Mouse (Mus musculus) adipose tissue, adult 10 weeks (tissue): ENCODE data around the gene Top2a. TPM values are rescaled to one million over a fixed set of nuclear protein-coding genes. Genes with fewer than 3 reads are reported as not detected.

Experiments used
- polyA plus RNA-seq: library from polyadenylated mRNA; stranded (reverse); fragments of 350-450 nt; fragmentation: Illumina TruSeq; extraction: RNeasy Lipid Tissue Mini Kit (QIAGEN cat#74804); gene quantifications from one replicate; pipeline ENCODE4 v1.2.3, GENCODE M21; 2014; ENCODE audit warnings: low read depth, low replicate concordance

Top2a gene
- polyA plus RNA-seq = 5.5 TPM

DNA sequence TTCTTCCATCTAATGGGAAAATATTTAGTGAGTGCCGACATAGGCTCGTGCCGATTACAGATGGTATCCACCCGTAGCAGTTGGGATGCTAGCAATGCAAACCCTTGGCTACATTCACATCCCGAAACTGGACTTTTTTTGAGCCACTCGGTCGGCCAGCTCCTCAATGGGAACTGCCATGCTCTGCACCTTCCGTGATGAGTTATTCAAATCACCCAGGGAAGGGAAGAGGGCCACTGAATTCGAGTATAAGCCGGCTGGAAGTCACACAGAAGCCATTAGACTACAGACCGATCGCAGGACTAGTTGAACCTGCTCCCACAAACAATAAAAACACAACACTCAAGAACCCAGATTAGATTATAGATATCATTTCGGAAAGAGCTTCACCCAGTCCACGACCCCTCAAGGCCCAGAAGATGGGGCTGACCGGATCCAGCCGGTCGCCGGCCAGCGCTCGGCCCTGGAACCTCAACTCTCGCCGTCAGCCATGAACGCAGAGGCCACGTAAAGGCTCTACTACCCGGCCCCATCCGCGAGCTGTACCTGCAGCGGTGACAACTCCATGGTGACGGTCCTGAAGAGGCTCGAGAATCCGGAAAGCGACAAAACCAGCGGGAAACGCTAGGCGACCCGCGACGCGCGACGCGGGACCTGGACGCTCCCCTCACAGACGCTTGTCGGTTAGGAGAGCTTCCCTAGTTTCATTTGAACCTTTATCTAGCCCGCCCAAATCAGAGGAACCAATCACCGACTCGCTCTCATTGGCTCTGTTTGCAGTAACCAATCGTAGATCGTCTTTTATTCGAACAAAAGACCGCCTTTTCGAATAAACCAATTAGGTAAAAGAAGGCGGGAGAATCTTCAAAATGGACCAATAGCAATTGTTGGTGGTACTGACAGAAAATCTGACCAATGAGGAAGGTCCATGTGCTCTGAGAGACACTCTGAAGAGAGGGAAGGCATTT lies at the start of gene Top2a:
Gene Top2a, minus strand, starts transcription at position 690 of the 968 bp plus-strand sequence.

DNA sequence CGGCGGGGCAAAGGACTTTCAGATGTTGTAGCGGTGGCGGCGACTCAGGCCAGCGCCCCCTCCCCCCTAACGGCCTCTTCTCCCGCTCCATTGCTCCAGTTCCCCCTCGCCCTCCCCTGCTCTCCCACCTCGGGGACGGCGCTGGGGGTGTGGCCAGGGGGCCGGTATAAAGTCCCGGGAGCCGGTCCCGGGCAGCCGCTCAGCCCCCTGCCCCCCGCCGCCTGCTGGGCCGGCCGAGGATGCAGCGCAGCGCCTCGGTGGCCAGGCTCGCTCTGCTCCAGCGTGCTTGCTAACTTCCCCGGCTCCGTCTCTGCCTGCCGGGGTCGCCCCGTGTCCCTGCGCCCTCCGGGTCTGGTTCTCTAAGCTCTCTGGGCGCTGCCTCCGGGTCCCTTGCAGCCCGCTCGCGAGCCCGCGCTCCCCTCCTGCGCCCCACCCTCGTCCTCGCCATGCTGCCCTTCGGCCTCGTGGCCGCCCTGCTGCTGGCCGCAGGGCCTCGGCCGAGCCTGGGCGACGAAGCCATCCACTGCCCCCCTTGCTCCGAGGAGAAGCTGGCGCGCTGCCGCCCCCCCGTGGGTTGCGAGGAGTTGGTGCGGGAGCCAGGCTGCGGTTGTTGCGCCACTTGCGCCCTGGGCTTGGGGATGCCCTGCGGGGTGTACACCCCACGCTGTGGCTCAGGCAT lies 17.2 kb upstream of the Top2a start, which contains the start of gene Igfbp4:
Gene Igfbp4, plus strand, starts transcription at position 194 of the 679 bp plus-strand sequence.

DNA sequence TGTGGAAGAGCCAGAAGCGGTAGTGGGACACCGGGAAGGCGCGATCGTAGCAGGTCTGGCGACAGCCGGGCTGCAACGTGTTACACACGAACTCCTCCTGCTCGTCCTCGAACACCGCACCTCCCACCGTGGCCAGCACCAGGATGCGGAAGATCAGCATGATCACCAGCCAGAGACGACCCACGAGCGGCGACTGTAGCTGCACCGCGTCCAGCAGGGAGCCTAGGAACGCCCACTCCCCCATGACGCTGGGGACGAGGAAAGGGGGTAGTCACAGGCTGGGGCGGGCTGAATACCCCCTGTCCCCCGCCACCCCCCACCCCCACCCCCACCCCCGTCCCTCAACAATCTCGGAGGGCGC lies 41.2 kb downstream of the Top2a start, which contains the start of gene Gjd3:
Gene Gjd3, minus strand, starts transcription at position 244 of the 361 bp plus-strand sequence.

Other genes starting within 250 kb of the Top2a start
- 36.2 TPM for gene Nr1d1, start 248.9 kb downstream of the Top2a start, polyA plus RNA-seq
- 61.1 TPM for gene Msl1, start 228.7 kb downstream of the Top2a start, polyA plus RNA-seq
- 26.9 TPM for gene Casc3, start 219.3 kb downstream of the Top2a start, polyA plus RNA-seq
- 1.9 TPM for gene Rapgefl1, start 187.4 kb downstream of the Top2a start, polyA plus RNA-seq
- 8.2 TPM for gene Wipf2, start 160.6 kb downstream of the Top2a start, polyA plus RNA-seq
- gene Cdc6, start 116.4 kb downstream of the Top2a start, polyA plus RNA-seq = 1.4 TPM
- 15.1 TPM for gene Rara, start 96.4 kb downstream of the Top2a start, polyA plus RNA-seq
- gene Gjd3, start 41.2 kb downstream of the Top2a start, polyA plus RNA-seq = not detected
- 275 TPM for gene Igfbp4, start 17.1 kb upstream of the Top2a start, polyA plus RNA-seq
- gene Tns4, start 65.1 kb upstream of the Top2a start, polyA plus RNA-seq = 1.3 TPM
- 0.94 TPM for gene Ccr7, start 130.9 kb upstream of the Top2a start, polyA plus RNA-seq
- gene Smarce1, start 206.8 kb upstream of the Top2a start, polyA plus RNA-seq = 80.5 TPM
- gene Krt222, start 219.9 kb upstream of the Top2a start, polyA plus RNA-seq = 0.97 TPM